Mouse (Mus musculus) CH12.LX (cell line): ENCODE data around the gene Tcl1b2. TPM values are rescaled to one million over a fixed set of nuclear protein-coding genes. Genes with fewer than 3 reads are reported as not detected.

ENCODE experiments used
- DNase-seq: peaks from one replicate; pipeline ENCODE4 v3.0.0-alpha.2; 2013; ENCODE audit errors: extremely low read depth
- H3K27ac ChIP-seq: 2 replicates; pipeline ENCODE4 v1.5.1; 2012; ENCODE audit warnings: low read depth, mild to moderate bottlenecking, control low read depth, moderate library complexity; ENCODE audit not compliant: insufficient read depth
- H3K27me3 ChIP-seq: replicated peaks from 2 replicates; pipeline ENCODE3; 2012; ENCODE audit warnings: inconsistent platforms
- H3K36me3 ChIP-seq, 2 experiments: replicated peaks in 1 of 2; 2 replicates each; pipeline versions ENCODE3 to v1.6.1; 2012; ENCODE audit warnings: inconsistent platforms in 1 of 2, low read length in 1 of 2, mild to moderate bottlenecking in 1 of 2, mixed read lengths in 1 of 2, moderate library complexity in 1 of 2; ENCODE audit not compliant: control insufficient read depth in 1 of 2, insufficient read depth in 1 of 2
- H3K4me1 ChIP-seq, 2 experiments: 2 replicates each; pipeline ENCODE4 v1.6.1; 2012; ENCODE audit warnings: inconsistent platforms in 1 of 2, moderate library complexity in 1 of 2; ENCODE audit not compliant: insufficient read depth in 2 of 2, control insufficient read depth in 1 of 2
- H3K4me2 ChIP-seq: 2 replicates; pipeline ENCODE4 v1.6.1; 2012; ENCODE audit warnings: low read depth, mild to moderate bottlenecking, control low read depth; ENCODE audit not compliant: poor library complexity, insufficient read depth, severe bottlenecking
- H3K4me3 ChIP-seq, 3 experiments: fragments of 150-350 bp in 1 of 3; sonication (generic) in 1 of 3; replicated peaks in 1 of 3; 2 replicates each; pipeline versions ENCODE3 to v1.5.1; 2011 to 2012; ENCODE audit warnings: low read depth in 2 of 3, low read length in 2 of 3, mild to moderate bottlenecking in 2 of 3, moderate library complexity in 2 of 3, control low read depth in 1 of 3, improper control_type of control experiment in 1 of 3, inconsistent platforms in 1 of 3, mixed read lengths in 1 of 3; ENCODE audit not compliant: poor library complexity in 1 of 3
- H3K79me2 ChIP-seq: replicated peaks from 2 replicates; pipeline ENCODE4 v1.6.1; 2012; ENCODE audit warnings: mild to moderate bottlenecking, moderate library complexity; ENCODE audit not compliant: control insufficient read depth, poor library complexity, insufficient read depth, severe bottlenecking; ENCODE audit errors: extremely low read depth
- H3K9ac ChIP-seq: 2 replicates; pipeline ENCODE4 v1.6.1; 2012; ENCODE audit warnings: low read depth, mild to moderate bottlenecking, control low read depth, moderate library complexity; ENCODE audit not compliant: insufficient read depth
- H3K9me3 ChIP-seq: replicated peaks from 2 replicates; pipeline ENCODE3; 2012; ENCODE audit warnings: low read length, inconsistent platforms, mixed read lengths
- BHLHE40 ChIP-seq: IDR thresholded peaks from 2 replicates; pipeline ENCODE4 v1.6.1; 2011; ENCODE audit warnings: mild to moderate bottlenecking, low read depth, low read length, improper control_type of control experiment
- CHD2 ChIP-seq: IDR thresholded peaks from 2 replicates; pipeline ENCODE4 v1.6.1; 2011; ENCODE audit warnings: low read length, improper control_type of control experiment
- E2F4 ChIP-seq: IDR thresholded peaks from 2 replicates; pipeline ENCODE4 v1.6.1; 2011; ENCODE audit warnings: low read depth, low read length, improper control_type of control experiment; ENCODE audit not compliant: insufficient replicate concordance
- EP300 ChIP-seq: IDR thresholded peaks from 2 replicates; pipeline ENCODE4 v1.6.1; 2011; ENCODE audit warnings: low read length, improper control_type of control experiment
- HCFC1 ChIP-seq: IDR thresholded peaks from 2 replicates; pipeline ENCODE4 v1.6.1; 2012; ENCODE audit warnings: low read depth, mild to moderate bottlenecking, inconsistent platforms, low read length, improper control_type of control experiment
- JUN ChIP-seq: IDR thresholded peaks from 2 replicates; pipeline ENCODE4 v1.6.1; 2011; ENCODE audit warnings: low read depth, mild to moderate bottlenecking, low read length, improper control_type of control experiment, moderate library complexity; ENCODE audit not compliant: insufficient read depth
- JUND ChIP-seq: conservative IDR thresholded peaks from 2 replicates; pipeline ENCODE4 v1.6.1; 2011; ENCODE audit warnings: low read depth, low read length, improper control_type of control experiment
- KAT2A ChIP-seq: IDR thresholded peaks from 2 replicates; pipeline ENCODE4 v1.6.1; 2012; ENCODE audit warnings: low read length, improper control_type of control experiment, inconsistent platforms; ENCODE audit not compliant: insufficient replicate concordance
- MEF2A ChIP-seq: IDR thresholded peaks from 2 replicates; pipeline ENCODE4 v1.6.1; 2014; ENCODE audit warnings: low read depth, mild to moderate bottlenecking, inconsistent platforms, low read length, improper control_type of control experiment, borderline replicate concordance
- MXI1 ChIP-seq: IDR thresholded peaks from 2 replicates; pipeline ENCODE4 v1.6.1; 2011; ENCODE audit warnings: mild to moderate bottlenecking, low read depth, low read length, improper control_type of control experiment
- MYC ChIP-seq: IDR thresholded peaks from 2 replicates; pipeline ENCODE4 v1.6.1; 2011; ENCODE audit warnings: low read depth, mild to moderate bottlenecking, improper control_type of control experiment, low read length
- NRF1 ChIP-seq: IDR thresholded peaks from 2 replicates; pipeline ENCODE4 v1.6.1; 2014; ENCODE audit warnings: low read depth, mild to moderate bottlenecking, inconsistent platforms, low read length, improper control_type of control experiment, moderate library complexity
- POLR2A ChIP-seq: IDR thresholded peaks from 2 replicates; pipeline ENCODE4 v1.6.1; 2011; ENCODE audit warnings: low read depth, mild to moderate bottlenecking, improper control_type of control experiment, low read length
- POLR2AphosphoS2 ChIP-seq: IDR thresholded peaks from 2 replicates; pipeline ENCODE4 v1.6.1; 2011; ENCODE audit warnings: low read depth, low read length, improper control_type of control experiment
- RAD21 ChIP-seq: IDR thresholded peaks from 2 replicates; pipeline ENCODE4 v1.6.1; 2011; ENCODE audit warnings: low read depth, mild to moderate bottlenecking, low read length, improper control_type of control experiment, moderate library complexity
- RCOR1 ChIP-seq: conservative IDR thresholded peaks from 2 replicates; pipeline ENCODE4 v1.6.1; 2012; ENCODE audit warnings: low read depth, mild to moderate bottlenecking, inconsistent platforms, low read length, improper control_type of control experiment
- SIN3A ChIP-seq: IDR thresholded peaks from 2 replicates; pipeline ENCODE4 v1.6.1; 2012; ENCODE audit warnings: low read length, improper control_type of control experiment, inconsistent platforms
- SMC3 ChIP-seq: IDR thresholded peaks from 2 replicates; pipeline ENCODE4 v1.6.1; 2011; ENCODE audit warnings: low read depth, low read length, improper control_type of control experiment
- TBP ChIP-seq: conservative IDR thresholded peaks from 2 replicates; pipeline ENCODE4 v1.6.1; 2011; ENCODE audit warnings: low read depth, low read length, improper control_type of control experiment
- UBTF ChIP-seq: IDR thresholded peaks from 2 replicates; pipeline ENCODE4 v1.6.1; 2012; ENCODE audit warnings: low read depth, mild to moderate bottlenecking, inconsistent platforms, low read length, improper control_type of control experiment, moderate library complexity
- ZKSCAN1 ChIP-seq: IDR thresholded peaks from 2 replicates; pipeline ENCODE4 v1.6.1; 2012; ENCODE audit warnings: low read depth, inconsistent platforms, low read length, improper control_type of control experiment, borderline replicate concordance
- ZMIZ1 ChIP-seq: IDR thresholded peaks from 2 replicates; pipeline ENCODE4 v1.6.1; 2012; ENCODE audit warnings: low read depth, mild to moderate bottlenecking, inconsistent platforms, low read length, improper control_type of control experiment
- dilution Hi-C: fragments of 300-500 bp; cut with MboI; formaldehyde crosslinking; loops from 2 replicates; pipeline ENCODE4 v1.14.3; 2020; ENCODE audit warnings: low sequenced_read_pairs; ENCODE audit not compliant: extremely low pct_unique_long_range_greater_than_20kb, extremely low pct_ligation_motif_present
- in situ Hi-C: fragments of 300-500 bp; cut with MboI; formaldehyde crosslinking; loops from 3 replicates; pipeline ENCODE4 v1.14.3; 2019; ENCODE audit warnings: low sequenced_read_pairs, low pct_ligation_motif_present, low pct_unique_long_range_greater_than_20kb, mixed read lengths
- polyA plus RNA-seq: library from polyadenylated mRNA; unstranded; fragments of >175 nt; gene quantifications from 2 replicates; pipeline ENCODE4 v1.2.1, GENCODE M21; 2012; ENCODE audit warnings: low read depth; ENCODE audit not compliant: insufficient read length
- total RNA-seq, 2 experiments: library from RNA; depleted of rRNA; stranded (reverse); fragments of 300-350 nt in 1 of 2; fragments of >200 nt in 1 of 2; gene quantifications; 2 replicates each; pipeline ENCODE4 v1.2.3; 2012 to 2014

Gene Tcl1b2
- total and polyA plus RNA-seq, 3 experiments = not detected

DNA sequence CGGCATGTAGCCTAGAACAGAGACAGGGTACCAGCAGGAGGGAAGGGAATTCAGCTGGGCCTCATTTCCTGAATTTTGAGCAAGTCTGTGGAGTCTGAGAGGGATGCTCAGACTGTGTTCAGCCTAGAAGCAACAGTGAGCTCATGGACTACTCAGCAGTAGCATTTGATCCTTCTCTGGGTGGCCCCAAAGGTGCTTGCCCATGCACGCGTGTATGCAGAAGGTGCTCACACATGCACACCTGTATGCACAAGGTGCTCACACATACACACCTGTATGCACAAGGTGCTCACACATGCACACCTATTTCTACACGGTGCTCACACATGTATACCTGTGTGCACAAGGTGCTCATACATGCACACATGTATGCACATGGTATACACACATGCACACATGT is 37.0 kb upstream of the Tcl1b2 start:
- H3K4me3 ChIP-seq = no peak overlapping the region
- TF ChIP-seq MEF2A (no peak), E2F4 (no peak), EP300 (no peak)
- dilution Hi-C loops = no loop called here
- no peak for DNase-seq
- H3K4me2 ChIP-seq = no peak overlapping the region
- H3K79me2 ChIP-seq = no peaks in the 10 kb centered on the region
- in situ Hi-C loops = no loop called here
- H3K9me3 ChIP-seq = peaks cover 3% of the 10 kb centered on the region
- H3K9ac ChIP-seq = no peak overlapping the region
- H3K27me3 ChIP-seq = peaks cover 87% of the 10 kb centered on the region
- H3K36me3 ChIP-seq = no peaks in the 10 kb centered on the region
- H3K4me1 ChIP-seq = no peaks in the 10 kb centered on the region
- H3K27ac ChIP-seq = no peak overlapping the region

GRCm38 (mm10) chr12:105109406-105109805 is 36.4 kb upstream of the Tcl1b2 start:
- Histone ChIP-seq H3K27ac (no peak overlapping the region), H3K4me1 (no peaks in the 10 kb centered on the region), H3K9ac (no peak overlapping the region), H3K79me2 (no peaks in the 10 kb centered on the region), H3K4me3 (no peak overlapping the region), H3K36me3 (no peaks in the 10 kb centered on the region), H3K9me3 (peaks cover 3% of the 10 kb centered on the region), H3K4me2 (no peak overlapping the region), H3K27me3 (peaks cover 89% of the 10 kb centered on the region)
- in situ Hi-C loops (no loop called here), dilution Hi-C loops (no loop called here)
- TF ChIP-seq POLR2AphosphoS2 (no peak), SMC3 (no peak), MXI1 (no peak), HCFC1 (no peak), TBP (no peak), POLR2A (no peak), NRF1 (no peak), ZMIZ1 (no peak), E2F4 (no peak), MYC (no peak), KAT2A (no peak), JUN (no peak), RAD21 (no peak), BHLHE40 (no peak), SIN3A (no peak), CHD2 (no peak), UBTF (no peak), ZKSCAN1 (no peak), RCOR1 (no peak), JUND (no peak)
- DNase-seq = no peak
